24 mouse cellular contexts compared by ENCODE assay signal in the genomic region with DNA sequence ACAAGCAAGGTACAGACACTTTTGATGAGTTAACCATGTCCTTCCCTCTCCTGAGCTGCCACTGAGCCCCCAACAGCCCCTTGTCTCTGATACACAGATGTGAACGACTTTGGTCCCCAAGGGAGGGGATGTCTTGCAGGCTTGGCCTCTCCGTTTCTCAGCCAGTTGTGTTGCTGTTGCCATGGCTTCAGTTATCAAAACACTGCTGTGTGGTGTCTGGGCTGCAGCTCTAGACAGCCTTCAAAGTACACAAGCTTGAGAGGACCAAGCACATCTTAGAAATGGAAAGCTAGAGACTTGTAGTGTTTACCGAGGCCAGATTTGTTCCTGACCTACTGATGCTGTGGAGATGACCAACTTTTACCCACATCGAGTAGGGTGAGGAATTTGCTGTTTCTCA.
DNase-seq lines count a peak whose midpoint lies in the region; ATAC-seq lines count a peak whose summit lies in the region.
"Had no signal": no experiment of that assay in that cellular context is flagged by ENCODE, and none has a peak within 500 bp of the region (broad histone marks: within the 10 kb centered on the region; RNA-seq: fewer than 3 reads in every experiment).

No protein-coding gene starts in this region.

- WGBS in heart, embryonic 12.5 days = 34% methylated on average over 4 of the region's 4 CpGs
- WGBS in heart, embryonic 11.5 days (ENCODE audit: insufficient replicate concordance) = 33% methylated on average over 4 of the region's 4 CpGs

- peak; percentile 62 for DNase-seq in lung, postnatal 10 days
- no peak for DNase-seq in lung, adult 18-20 months
- DNase-seq in embryo, embryonic 10.5 days (ENCODE audit: low spot score) = peak; percentile 29
- DNase-seq in heart, postnatal 4 days = peak; percentile 27
- DNase-seq in layer of hippocampus, postnatal 36 days = no peak
- DNase-seq: adrenal gland, adult 8-10 months; B cell, adult 2 months; cerebellum, adult 18-20 months; cerebellum, postnatal 14 days; kidney, adult 9 months; kidney, postnatal 25 days; liver, embryonic 13.5 days; thymus, adult 2 months; thymus, postnatal 4 days had no signal

- ATAC-seq in heart, embryonic 12.5 days (ENCODE audit: insufficient number of reproducible peaks, low FRiP score) = no peak
- ATAC-seq in heart, embryonic 11.5 days (replicated peaks; ENCODE audit: insufficient number of reproducible peaks, low FRiP score, low TSS enrichment) = no peak
- ATAC-seq: activated CD4-positive, CD25-positive, alpha-beta regulatory T cell, adult 4 months; forebrain, embryonic 14.5 days; intestine, embryonic 15.5 days; midbrain, embryonic 15.5 days had no signal

- no peak overlapping the region for H3K4me2 ChIP-seq in heart, embryonic 12.5 days
- no peak overlapping the region for H3K4me2 ChIP-seq in heart, embryonic 11.5 days
- H3K4me2 ChIP-seq: embryonic facial prominence, embryonic 15.5 days; hindbrain, embryonic 15.5 days; intestine, embryonic 15.5 days; liver, embryonic 13.5 days; midbrain, embryonic 15.5 days; neural tube, embryonic 12.5 days; stomach, embryonic 15.5 days had no signal

- peak overlapping the region; percentile 10; the same call in 1 of the 2 replicates for H3K27ac ChIP-seq in heart, embryonic 12.5 days (ENCODE audit: poor library complexity, severe bottlenecking)
- no peak overlapping the region for H3K27ac ChIP-seq in heart, embryonic 11.5 days (ENCODE audit: low read depth, low read length)
- H3K27ac ChIP-seq: embryonic facial prominence, embryonic 15.5 days; hindbrain, embryonic 15.5 days; intestine, embryonic 15.5 days; liver, embryonic 13.5 days; midbrain, embryonic 15.5 days; neural tube, embryonic 12.5 days; stomach, embryonic 15.5 days had no signal

- H3K36me3 ChIP-seq in heart, embryonic 12.5 days = peaks cover 26% of the 10 kb centered on the region
- H3K36me3 ChIP-seq in heart, embryonic 11.5 days (ENCODE audit: control insufficient read depth, insufficient read depth, low read length) = peaks cover under 1% of the 10 kb centered on the region; the same call in 1 of the 2 replicates
- H3K36me3 ChIP-seq: intestine, embryonic 15.5 days; midbrain, embryonic 15.5 days; stomach, embryonic 15.5 days had no signal

- no peaks in the 10 kb centered on the region for H3K9me3 ChIP-seq in heart, embryonic 12.5 days (replicated peaks)
- H3K9me3 ChIP-seq in heart, embryonic 11.5 days (replicated peaks; ENCODE audit: control insufficient read depth, low read length) = no peaks in the 10 kb centered on the region
- H3K9me3 ChIP-seq: embryonic facial prominence, embryonic 15.5 days; hindbrain, embryonic 15.5 days; intestine, embryonic 15.5 days; liver, embryonic 13.5 days; midbrain, embryonic 15.5 days; neural tube, embryonic 12.5 days; stomach, embryonic 15.5 days had no signal

- no peaks in the 10 kb centered on the region for H3K27me3 ChIP-seq in heart, embryonic 12.5 days (replicated peaks)
- no peaks in the 10 kb centered on the region for H3K27me3 ChIP-seq in heart, embryonic 11.5 days (ENCODE audit: control insufficient read depth, insufficient read depth, low read length)
- H3K27me3 ChIP-seq: embryonic facial prominence, embryonic 15.5 days; hindbrain, embryonic 15.5 days; intestine, embryonic 15.5 days; liver, embryonic 13.5 days; midbrain, embryonic 15.5 days; neural tube, embryonic 12.5 days; stomach, embryonic 15.5 days had no signal

- H3K4me3 ChIP-seq in heart, embryonic 12.5 days = no peak overlapping the region
- no peak overlapping the region for H3K4me3 ChIP-seq in heart, embryonic 11.5 days (ENCODE audit: low read depth, low read length)
- H3K4me3 ChIP-seq: embryonic facial prominence, embryonic 15.5 days; hindbrain, embryonic 15.5 days; intestine, embryonic 15.5 days; liver, embryonic 13.5 days; midbrain, embryonic 15.5 days; neural tube, embryonic 12.5 days; stomach, embryonic 15.5 days had no signal

- peaks cover 22% of the 10 kb centered on the region for H3K4me1 ChIP-seq in heart, embryonic 12.5 days (replicated peaks)
- H3K4me1 ChIP-seq in heart, embryonic 11.5 days (ENCODE audit: control insufficient read depth, insufficient read depth, low read length) = peaks cover 8% of the 10 kb centered on the region; the same call in 1 of the 2 replicates
- H3K4me1 ChIP-seq: embryonic facial prominence, embryonic 15.5 days; hindbrain, embryonic 15.5 days; intestine, embryonic 15.5 days; liver, embryonic 13.5 days; midbrain, embryonic 15.5 days; neural tube, embryonic 12.5 days; stomach, embryonic 15.5 days had no signal

- no peak overlapping the region for H3K9ac ChIP-seq in heart, embryonic 12.5 days
- H3K9ac ChIP-seq in heart, embryonic 11.5 days (ENCODE audit: low read depth, low read length) = no peak overlapping the region
- H3K9ac ChIP-seq: embryonic facial prominence, embryonic 15.5 days; hindbrain, embryonic 15.5 days; intestine, embryonic 15.5 days; liver, embryonic 13.5 days; midbrain, embryonic 15.5 days; neural tube, embryonic 12.5 days; stomach, embryonic 15.5 days had no signal

Comparison
In these comparisons a context has a peak if more than half of its experiments do, and no peak if none do; other contexts are left out.
1. DNase-seq: peak in lung, postnatal 10 days (single experiment), embryo, embryonic 10.5 days (single experiment) and heart, postnatal 4 days (single experiment); none in lung, adult 18-20 months (0 of 2) and layer of hippocampus, postnatal 36 days (0 of 2).